Mouse (Mus musculus) cerebellum, adult 9-10 months (tissue): ENCODE data around the gene 2010111I01Rik.
"Not testable (repeated sequence)": the region's sequence is repeated elsewhere in the genome, so short reads cannot be mapped to it uniquely, and the experiment has no call there.

ENCODE experiments used
- DNase-seq: peaks from one replicate; pipeline ENCODE4 v3.0.0; 2022

2010111I01Rik gene

GRCm38 (mm10) chr13:63296300-63296699, 331.6 kb downstream of the 2010111I01Rik start:
- no peak for DNase-seq

- no peak for DNase-seq
These were observed 332.3 kb downstream of the 2010111I01Rik start for GRCm38 (mm10) chr13:63297003-63297402.

GRCm38 (mm10) chr13:63297933-63298332, 333.2 kb downstream of the 2010111I01Rik start:
- no peak for DNase-seq

- DNase-seq = no peak
These were observed 334.2 kb downstream of the 2010111I01Rik start for GRCm38 (mm10) chr13:63298931-63299330.

- no peak for DNase-seq
These were observed 336.2 kb downstream of the 2010111I01Rik start for GRCm38 (mm10) chr13:63300929-63301328.

GRCm38 (mm10) chr13:63301764-63302209, 337.1 kb downstream of the 2010111I01Rik start:
- DNase-seq = peak; percentile 58

GRCm38 (mm10) chr13:63302381-63302780, 337.7 kb downstream of the 2010111I01Rik start:
- peak; percentile 72 for DNase-seq

GRCm38 (mm10) chr13:63304124-63304792, 339.6 kb downstream of the 2010111I01Rik start:
- peak; percentile 68 for DNase-seq

- peak; percentile 62 for DNase-seq
These were observed 340.1 kb downstream of the 2010111I01Rik start for GRCm38 (mm10) chr13:63304799-63305159.

GRCm38 (mm10) chr13:63305160-63306011, 340.7 kb downstream of the 2010111I01Rik start:
- peak; percentile 72 for DNase-seq

- peak; percentile 93 for DNase-seq
These were observed 342.1 kb downstream of the 2010111I01Rik start for GRCm38 (mm10) chr13:63306768-63307167.

GRCm38 (mm10) chr13:63309563-63309962, 344.9 kb downstream of the 2010111I01Rik start:
- no peak for DNase-seq

- no peak for DNase-seq
These were observed 346.5 kb downstream of the 2010111I01Rik start for GRCm38 (mm10) chr13:63311156-63311555.

GRCm38 (mm10) chr13:63313247-63313646, 348.6 kb downstream of the 2010111I01Rik start:
- DNase-seq = no peak

- no peak for DNase-seq
These were observed 349.3 kb downstream of the 2010111I01Rik start for GRCm38 (mm10) chr13:63313748-63314607.

- DNase-seq = no peak
These were observed 349.9 kb downstream of the 2010111I01Rik start for GRCm38 (mm10) chr13:63314608-63314920.

- not testable (repeated sequence) for DNase-seq
These were observed 350.4 kb downstream of the 2010111I01Rik start for GRCm38 (mm10) chr13:63315111-63315510.

GRCm38 (mm10) chr13:63315777-63316176, 351.1 kb downstream of the 2010111I01Rik start:
- no peak for DNase-seq

- DNase-seq = no peak
These were observed 351.7 kb downstream of the 2010111I01Rik start for GRCm38 (mm10) chr13:63316407-63316806.

GRCm38 (mm10) chr13:63317681-63318104, 353.0 kb downstream of the 2010111I01Rik start:
- DNase-seq = no peak

- no peak for DNase-seq
These were observed 355.1 kb downstream of the 2010111I01Rik start for GRCm38 (mm10) chr13:63319814-63320213.

GRCm38 (mm10) chr13:63321689-63322088, 357.0 kb downstream of the 2010111I01Rik start:
- DNase-seq = no peak

- DNase-seq = no peak
These were observed 358.1 kb downstream of the 2010111I01Rik start for GRCm38 (mm10) chr13:63322756-63323155.
